Comparison of ENCODE assay signal across 12 mouse cellular contexts in the genomic region with DNA sequence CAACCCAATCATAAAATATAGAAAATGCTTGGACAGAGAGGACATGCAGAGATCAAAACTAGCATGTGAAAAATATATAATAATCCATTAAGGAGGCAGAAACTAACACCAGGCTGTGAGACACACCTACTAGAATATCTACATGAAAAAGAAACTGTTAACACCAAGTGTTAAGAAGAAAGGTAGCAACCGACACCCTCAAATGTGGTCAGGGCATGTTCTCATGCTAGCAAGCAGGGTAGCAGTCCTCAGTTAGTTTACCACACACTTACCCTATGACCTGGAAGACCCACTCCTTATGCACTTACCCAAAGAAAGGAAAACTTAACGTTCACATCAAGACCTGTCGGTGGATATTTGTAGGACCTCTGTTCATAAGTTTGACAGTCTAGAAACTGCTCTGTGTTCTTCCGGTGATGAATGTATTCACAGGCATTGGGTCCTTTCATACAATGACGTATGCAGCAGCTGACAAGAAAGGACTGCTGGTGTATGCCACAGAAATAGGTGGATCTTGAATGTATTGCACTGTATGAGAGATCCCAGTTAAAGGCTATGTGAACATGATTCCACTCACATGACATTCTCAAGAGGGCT. TPM values are rescaled to one million over a fixed set of nuclear protein-coding genes. Genes with fewer than 3 reads are reported as not detected.
DNase-seq lines count a peak whose midpoint lies in the region; ATAC-seq lines count a peak whose summit lies in the region.
"Had no signal": no experiment of that assay in that cellular context is flagged by ENCODE, and none has a peak within 500 bp of the region (broad histone marks: within the 10 kb centered on the region; RNA-seq: fewer than 3 reads in every experiment).

A gene (minus strand): TSS at position 399 of the 597 bp plus-strand sequence.

- no peak within 1 kb of the TSS for H3K27ac ChIP-seq in midbrain, embryonic 13.5 days
- no peak within 1 kb of the TSS for H3K27ac ChIP-seq in midbrain, embryonic 10.5 days (replicated peaks)
- H3K27ac ChIP-seq: liver, embryonic 13.5 days; midbrain, embryonic 12.5 days had no signal

- H3K4me3 ChIP-seq in midbrain, embryonic 13.5 days (replicated peaks) = no peak within 1 kb of the TSS
- no peak within 1 kb of the TSS for H3K4me3 ChIP-seq in midbrain, embryonic 10.5 days
- H3K4me3 ChIP-seq: liver, embryonic 13.5 days; midbrain, embryonic 12.5 days had no signal

- no peaks in the 10 kb centered on the region for H3K4me1 ChIP-seq in midbrain, embryonic 13.5 days (replicated peaks)
- H3K4me1 ChIP-seq in midbrain, embryonic 10.5 days = no peaks in the 10 kb centered on the region
- H3K4me1 ChIP-seq: liver, embryonic 13.5 days; midbrain, embryonic 12.5 days had no signal

- no peaks in the 10 kb centered on the region for H3K27me3 ChIP-seq in midbrain, embryonic 13.5 days
- H3K27me3 ChIP-seq in midbrain, embryonic 10.5 days (ENCODE audit: low read depth, poor library complexity, severe bottlenecking) = no peaks in the 10 kb centered on the region
- H3K27me3 ChIP-seq: liver, embryonic 13.5 days; midbrain, embryonic 12.5 days had no signal

- no peaks in the 10 kb centered on the region for H3K9me3 ChIP-seq in midbrain, embryonic 13.5 days
- H3K9me3 ChIP-seq in midbrain, embryonic 10.5 days (replicated peaks) = no peaks in the 10 kb centered on the region
- H3K9me3 ChIP-seq: liver, embryonic 13.5 days; midbrain, embryonic 12.5 days had no signal

- 88% methylated on average over 5 of the region's 5 CpGs for WGBS in midbrain, embryonic 13.5 days
- WGBS in midbrain, embryonic 10.5 days = 88% methylated on average over 5 of the region's 5 CpGs

- no peaks in the 10 kb centered on the region for H3K36me3 ChIP-seq in midbrain, embryonic 13.5 days
- H3K36me3 ChIP-seq in midbrain, embryonic 10.5 days = no peaks in the 10 kb centered on the region
- H3K36me3 ChIP-seq: liver, embryonic 13.5 days; midbrain, embryonic 12.5 days had no signal

- ATAC-seq in midbrain, embryonic 13.5 days = no peak

- no peak within 1 kb of the TSS for H3K4me2 ChIP-seq in midbrain, embryonic 13.5 days (replicated peaks)
- H3K4me2 ChIP-seq: liver, embryonic 13.5 days; midbrain, embryonic 12.5 days had no signal

- no peak within 1 kb of the TSS for H3K9ac ChIP-seq in midbrain, embryonic 13.5 days (replicated peaks)
- H3K9ac ChIP-seq: liver, embryonic 13.5 days; midbrain, embryonic 12.5 days had no signal

- DNase-seq in adrenal gland, adult 18-20 months (ENCODE audit: low spot score in 2 of 2) = no peak
- DNase-seq in adrenal gland, adult (ENCODE audit: inconsistent age in 2 of 2, low spot score in 1 of 2) = no peak
- no peak for DNase-seq in midbrain, embryonic 10.5 days (ENCODE audit: low spot score)
- no peak for DNase-seq in left cerebral cortex, postnatal 10 days (ENCODE audit: extremely low spot score in 1 of 2, low spot score in 2 of 2)
- DNase-seq in thymus, postnatal 10 days (ENCODE audit: low spot score in 2 of 2) = peak; percentile 34 to 47
- DNase-seq in urinary bladder, adult 2 months (ENCODE audit: low spot score) = no peak
- DNase-seq in ovary, postnatal 36 days (ENCODE audit: low spot score) = no peak
- DNase-seq: cerebellum, adult 11-12 months; kidney, adult 18-20 months; liver, embryonic 13.5 days had no signal

- intact Hi-C loops in left cerebral cortex, postnatal 10 days (cut with DNase I) = no loop called here

RNA-seq across cellular contexts. Expression of the gene that starts here (rescaled TPM):
- total RNA-seq in adrenal gland, adult 18-20 months (2021) = 10 to 100 TPM; 27.1 to 57.3 TPM
- 15.8 and 18.3 TPM in 2 replicates for polyA plus RNA-seq in midbrain, embryonic 13.5 days (2015; fragmentation: Nextera tagmentation; extraction: Ambion mirVana)
- polyA plus RNA-seq in midbrain, embryonic 10.5 days (2016; fragmentation: Nextera tagmentation; extraction: Ambion mirVana) = 2.1 and 2.7 TPM in 2 replicates
- total RNA-seq in left cerebral cortex, postnatal 10 days (2021) = 100 to 1,000 TPM; 125 to 130 TPM
- 1.9 and 2.4 TPM in 2 replicates for polyA plus RNA-seq in urinary bladder, adult 2 months (2012; rRNA removed)

Comparison
In these comparisons a context has a peak if more than half of its experiments do, and no peak if none do; other contexts are left out.
1. DNase-seq: peak in thymus, postnatal 10 days (2 of 2); none in adrenal gland, adult 18-20 months (0 of 2), adrenal gland, adult (0 of 2), midbrain, embryonic 10.5 days (single experiment), left cerebral cortex, postnatal 10 days (0 of 2), urinary bladder, adult 2 months (single experiment) and ovary, postnatal 36 days (single experiment).